Mouse (Mus musculus): ENCODE results near the gene Sema4a.
A peak's percentile ranks its signal among the peaks of the same experiment; 100 is the strongest.

GRCm38 (mm10) chr3:88453369-88453768 is 7.6 kb downstream of the Sema4a start:
- no peak for TF ChIP-seq CTCF (IDR thresholded peaks at IDR 0.05; ENCODE audit: extremely low read depth, insufficient read depth, insufficient read length, insufficient replicate concordance)
- TF ChIP-seq POLR2A (IDR thresholded peaks at IDR 0.05; ENCODE audit: low read depth, low read length), result peak; percentile 13; the same call in 1 of the 2 replicates
